Mouse (Mus musculus) G1E-ER4 (cell line): ENCODE measurements around the gene Palm2. TPM values are rescaled to one million over a fixed set of nuclear protein-coding genes. Genes with fewer than 3 reads are reported as not detected.

Experiments
- GATA1 ChIP-seq: IDR thresholded peaks from one replicate; pipeline ENCODE4 v1.8.0; 2012; ENCODE audit warnings: low read length, inconsistent platforms
- polyA plus RNA-seq: library from polyadenylated mRNA; stranded (reverse); fragments of >175 nt; gene quantifications from 2 replicates; pipeline ENCODE4 v1.2.3, GENCODE M21; 2012

The Palm2 gene
- polyA plus RNA-seq, 1 experiment = not detected

DNA sequence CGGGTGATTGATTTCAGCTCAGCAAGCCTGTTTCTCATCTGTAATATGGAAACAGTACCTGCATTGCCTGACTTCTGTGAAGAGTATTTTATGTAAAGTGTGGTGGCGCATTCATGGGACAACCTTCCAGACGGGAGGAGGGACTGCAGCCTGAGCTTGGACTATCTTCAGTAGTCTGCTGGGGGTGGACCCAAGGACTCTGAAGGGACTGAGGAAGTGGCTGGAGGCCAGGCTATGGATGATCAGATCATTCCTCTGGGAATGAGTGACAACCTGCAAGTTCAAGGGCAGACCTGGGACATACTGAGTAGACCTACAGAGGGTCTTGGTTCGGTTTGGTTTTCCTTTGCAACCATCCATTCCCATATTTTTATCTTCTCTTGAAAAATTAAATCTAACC lies 288.2 kb downstream of the Palm2 start:
- TF ChIP-seq GATA1 = no peak

GRCm38 (mm10) chr4:57723659-57724058 lies 289.6 kb downstream of the Palm2 start:
- no peak for TF ChIP-seq GATA1

- TF ChIP-seq GATA1 = no peak
Observed at GRCm38 (mm10) chr4:57725569-57725968, 291.5 kb downstream of the Palm2 start.

- TF ChIP-seq GATA1 = no peak
Observed at GRCm38 (mm10) chr4:57728611-57729183, 294.6 kb downstream of the Palm2 start.

DNA sequence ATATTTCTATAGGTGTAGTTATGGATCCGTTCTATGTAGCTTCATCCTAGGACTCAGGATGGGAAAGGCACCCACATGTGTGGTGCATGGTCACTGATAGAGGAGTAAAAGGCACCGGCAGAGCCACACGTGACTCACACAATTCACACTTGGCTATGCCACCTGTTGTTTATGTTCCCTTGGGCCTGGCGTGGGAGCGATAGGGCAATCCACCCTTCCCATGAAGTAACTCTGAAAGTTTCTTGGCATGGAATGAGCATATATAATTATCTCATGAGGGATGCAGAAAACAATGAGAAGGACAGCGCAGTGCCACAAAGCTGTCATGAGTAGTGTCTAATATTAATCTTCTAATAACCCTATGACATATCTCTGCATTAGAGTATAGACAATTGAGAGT lies 296.0 kb downstream of the Palm2 start:
- no peak for TF ChIP-seq GATA1

DNA sequence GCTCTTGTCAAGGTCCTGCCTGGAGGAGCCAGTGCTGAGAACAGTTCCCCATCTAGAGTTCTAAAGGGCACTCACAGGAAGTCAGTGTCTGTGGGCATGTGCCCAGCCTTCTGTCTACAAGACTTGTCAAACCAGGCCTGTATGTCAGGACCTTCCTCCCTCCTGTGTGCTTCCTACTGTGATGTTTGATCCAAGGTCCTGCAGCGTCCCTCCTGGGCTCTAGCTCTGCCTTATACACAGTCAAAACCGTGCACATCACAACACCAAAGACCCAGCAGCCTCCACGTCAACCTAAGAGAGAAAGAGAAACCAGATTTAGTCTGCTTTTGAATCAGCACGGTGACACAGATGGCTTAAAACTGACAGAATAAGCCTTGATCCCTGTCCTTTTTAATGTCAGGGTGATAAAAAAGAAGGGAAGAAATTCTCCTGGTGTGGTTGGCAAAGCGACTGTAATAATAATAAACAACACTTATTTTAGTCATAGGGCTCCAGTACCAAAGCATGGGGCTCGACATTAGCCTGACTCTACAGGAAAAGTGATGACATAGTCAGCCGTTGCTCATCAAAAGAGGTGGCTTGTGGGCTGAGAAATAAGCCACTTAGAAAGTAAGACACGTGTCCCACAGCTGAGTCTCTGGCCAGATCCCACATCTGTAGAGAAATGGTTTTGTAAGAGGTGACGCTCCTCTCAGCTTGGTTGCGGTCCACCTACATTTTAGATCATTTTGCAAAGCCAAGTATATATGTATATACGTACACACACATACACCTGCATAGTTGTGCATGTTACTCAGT lies 297.0 kb downstream of the Palm2 start:
- TF ChIP-seq GATA1 = no peak

- no peak for TF ChIP-seq GATA1
Observed at GRCm38 (mm10) chr4:57732351-57732750, 298.3 kb downstream of the Palm2 start.

- no peak for TF ChIP-seq GATA1
Observed at GRCm38 (mm10) chr4:57733445-57733844, 299.4 kb downstream of the Palm2 start.

GRCm38 (mm10) chr4:57735426-57735825 lies 301.4 kb downstream of the Palm2 start:
- TF ChIP-seq GATA1 = no peak

GRCm38 (mm10) chr4:57738856-57739552 lies 305.0 kb downstream of the Palm2 start:
- TF ChIP-seq GATA1 = no peak

- TF ChIP-seq GATA1 = no peak
Observed at GRCm38 (mm10) chr4:57743325-57743929, 309.4 kb downstream of the Palm2 start.

GRCm38 (mm10) chr4:57750651-57751050 lies 316.6 kb downstream of the Palm2 start:
- no peak for TF ChIP-seq GATA1

GRCm38 (mm10) chr4:57751054-57751453 lies 317.0 kb downstream of the Palm2 start:
- no peak for TF ChIP-seq GATA1

DNA sequence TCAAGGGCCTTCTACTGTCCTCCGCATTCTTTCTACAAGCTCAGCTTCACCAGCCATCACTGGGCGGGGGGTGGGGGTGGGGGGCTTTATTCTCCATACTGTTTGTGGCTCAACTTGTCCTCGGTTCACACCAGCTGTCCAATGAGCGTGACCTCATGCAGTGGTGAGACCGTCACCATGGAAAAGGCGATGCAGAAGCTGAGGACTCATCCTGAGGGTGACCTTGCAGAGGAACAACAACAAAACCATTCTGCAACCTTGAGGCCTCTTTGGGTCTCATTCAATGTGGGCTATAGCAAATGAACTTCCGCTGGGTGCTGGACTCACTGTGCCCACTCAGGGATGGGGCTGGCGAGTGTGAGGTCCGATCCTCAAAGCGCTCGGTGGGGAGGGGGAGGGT lies 317.5 kb downstream of the Palm2 start:
- no peak for TF ChIP-seq GATA1

- TF ChIP-seq GATA1 = no peak
Observed at GRCm38 (mm10) chr4:57755085-57755484, 321.0 kb downstream of the Palm2 start.

DNA sequence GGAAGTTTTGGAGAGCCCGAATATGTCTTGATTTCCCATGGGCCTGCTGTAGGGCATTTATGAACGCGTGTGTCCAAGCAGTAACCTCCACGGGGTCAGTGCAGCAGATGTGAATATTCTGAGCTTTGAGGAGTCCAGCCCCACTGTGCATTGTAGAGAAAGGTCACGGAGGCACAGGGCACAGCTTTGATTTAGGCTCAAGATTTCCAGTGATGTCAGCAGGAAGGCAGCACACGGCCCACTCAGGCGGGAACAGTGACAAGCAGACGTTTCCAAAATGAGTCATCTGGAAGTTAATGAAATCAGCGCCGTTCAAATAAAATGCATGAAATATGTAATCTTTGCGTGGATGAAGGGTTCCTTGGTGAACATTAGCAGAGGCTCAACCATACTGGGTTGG lies 323.9 kb downstream of the Palm2 start:
- TF ChIP-seq GATA1 = no peak

Other genes with a start within 250 kb of the Palm2 start
- not detected in 2 replicates for gene Ptpn3, start 132.4 kb upstream of the Palm2 start, polyA plus RNA-seq
- not detected in 2 replicates for gene Pakap, start 133.9 kb downstream of the Palm2 start, polyA plus RNA-seq